Mouse (Mus musculus) midbrain, embryonic 10.5 days (tissue): ENCODE measurements around the gene Olfr340. TPM values are rescaled to one million over a fixed set of nuclear protein-coding genes. Genes with fewer than 3 reads are reported as not detected.
"Not testable (repeated sequence)": the region's sequence is repeated elsewhere in the genome, so short reads cannot be mapped to it uniquely, and the experiment has no call there.

Experiments
- DNase-seq: peaks from one replicate; pipeline ENCODE4 v3.0.0-alpha.2; 2017; ENCODE audit warnings: low spot score
- H3K27ac ChIP-seq: fragments of 300-500 bp; sonication (generic); replicated peaks from 2 replicates; pipeline ENCODE4 v1.5.1; 2016; ENCODE audit warnings: mild to moderate bottlenecking
- H3K27me3 ChIP-seq: fragments of 300-500 bp; sonication (generic); 2 replicates; pipeline ENCODE4 v1.6.1; 2016; ENCODE audit warnings: low read depth, mild to moderate bottlenecking; ENCODE audit not compliant: poor library complexity, severe bottlenecking
- H3K36me3 ChIP-seq: fragments of 300-500 bp; sonication (generic); 2 replicates; pipeline ENCODE4 v1.6.1; 2016; ENCODE audit warnings: mild to moderate bottlenecking, moderate library complexity
- H3K4me1 ChIP-seq: fragments of 300-500 bp; sonication (generic); 2 replicates; pipeline ENCODE4 v1.6.1; 2016
- H3K4me3 ChIP-seq: fragments of 300-500 bp; sonication (generic); 2 replicates; pipeline ENCODE4 v1.5.1; 2016; ENCODE audit warnings: mild to moderate bottlenecking, moderate library complexity
- H3K9me3 ChIP-seq: fragments of 300-500 bp; sonication (generic); replicated peaks from 2 replicates; pipeline ENCODE4 v1.6.1; 2016; ENCODE audit warnings: mild to moderate bottlenecking
- WGBS: fragments of 180-500 bp; shearing (Covaris S2); methylation state at CpG from one replicate; pipeline ENCODE4 v1.1.7; 2016; 5-methylcytosine and 5-hydroxymethylcytosine counted together
- polyA plus RNA-seq: library from polyadenylated mRNA; unstranded; fragments of >200 nt; fragmentation: Nextera tagmentation; extraction: Ambion mirVana; gene quantifications from 2 replicates; pipeline ENCODE4 v1.2.1, GENCODE M21; 2016

The Olfr340 gene
- not detected in 2 replicates for polyA plus RNA-seq

DNA sequence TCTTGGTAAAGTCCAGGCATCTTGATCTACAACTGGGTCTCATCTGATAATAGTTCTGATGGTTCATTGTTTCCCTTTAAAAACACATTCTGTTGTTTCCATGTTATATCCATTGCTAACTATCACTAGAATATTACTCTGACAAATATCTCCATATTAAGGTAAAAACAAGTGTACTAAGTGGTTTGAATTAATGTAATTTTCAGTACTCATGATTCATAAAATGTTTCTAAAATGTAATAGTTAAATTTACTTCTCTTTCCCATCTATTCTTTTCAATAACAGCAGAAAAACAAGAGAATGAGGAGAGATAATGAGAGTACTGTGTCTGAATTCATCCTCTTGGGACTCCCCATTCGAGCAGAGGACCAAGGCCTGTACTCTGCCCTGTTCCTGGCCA is at the start of gene Olfr340:
Olfr340 (plus strand) TSS at position 301 of the 400 bp plus-strand sequence.
- Histone ChIP-seq H3K27me3 (no peaks in the 10 kb centered on the region), H3K4me3 (no peak within 1 kb of the TSS), H3K36me3 (no peaks in the 10 kb centered on the region), H3K27ac (no peak within 1 kb of the TSS), H3K4me1 (no peaks in the 10 kb centered on the region), H3K9me3 (peaks cover 24% of the 10 kb centered on the region; the same call in 1 of the 2 replicates)
- DNase-seq, result no peak
- WGBS, result 70% methylated on average over 1 of the region's 1 CpGs

DNA sequence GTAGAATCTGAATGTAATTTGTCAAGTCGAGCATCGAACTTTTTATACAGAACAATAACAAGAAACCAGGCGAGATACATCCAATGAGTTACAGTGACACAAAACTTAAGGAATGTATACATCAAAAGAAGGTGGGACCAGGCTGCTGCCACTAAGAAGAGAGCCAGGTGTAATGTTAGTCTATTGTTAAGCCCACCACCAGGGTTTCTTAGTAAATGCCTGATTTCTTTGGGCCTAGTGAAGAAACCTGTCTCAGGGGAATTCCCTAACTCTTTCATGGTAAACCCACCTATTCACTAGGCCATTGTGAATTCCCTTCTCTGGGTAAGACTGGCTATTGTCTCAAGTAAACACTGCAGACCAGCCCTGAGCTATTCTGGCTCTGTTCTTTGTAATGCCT is 37.2 kb upstream of the Olfr340 start:
- WGBS, result 84% methylated on average over 3 of the region's 3 CpGs

DNA sequence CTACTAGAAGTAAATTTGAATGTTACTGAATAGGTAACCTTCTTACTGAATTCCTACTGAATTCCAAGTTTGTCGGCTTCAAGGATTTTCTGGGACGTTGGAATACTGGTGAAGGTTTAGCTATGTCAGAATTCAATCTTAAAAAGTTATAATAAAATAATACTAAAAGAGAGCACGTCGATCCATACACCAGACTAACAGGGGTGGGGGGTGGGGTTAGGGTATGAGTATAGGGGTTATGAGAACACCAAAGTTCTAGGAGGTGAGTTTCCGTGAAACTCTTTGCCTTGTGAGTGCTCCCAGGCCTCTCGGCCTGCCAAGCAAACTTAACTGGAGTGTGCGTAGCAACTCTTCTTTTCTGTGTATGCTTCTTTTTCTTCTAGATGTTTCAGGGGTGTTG is 36.8 kb upstream of the Olfr340 start:
- H3K9me3 ChIP-seq, result peaks cover 22% of the 10 kb centered on the region; the same call in 1 of the 2 replicates
- not testable (repeated sequence) for H3K4me3 ChIP-seq, DNase-seq, H3K27me3 ChIP-seq, H3K4me1 ChIP-seq, H3K36me3 ChIP-seq, H3K27ac ChIP-seq
- 85% methylated on average over 7 of the region's 7 CpGs for WGBS

More for the DNA sequence above, 37.2 kb upstream of the Olfr340 start:
- not testable (repeated sequence) for H3K4me3 ChIP-seq, H3K27ac ChIP-seq, H3K36me3 ChIP-seq, H3K4me1 ChIP-seq, DNase-seq, H3K27me3 ChIP-seq
- peaks cover 22% of the 10 kb centered on the region; the same call in 1 of the 2 replicates for H3K9me3 ChIP-seq

DNA sequence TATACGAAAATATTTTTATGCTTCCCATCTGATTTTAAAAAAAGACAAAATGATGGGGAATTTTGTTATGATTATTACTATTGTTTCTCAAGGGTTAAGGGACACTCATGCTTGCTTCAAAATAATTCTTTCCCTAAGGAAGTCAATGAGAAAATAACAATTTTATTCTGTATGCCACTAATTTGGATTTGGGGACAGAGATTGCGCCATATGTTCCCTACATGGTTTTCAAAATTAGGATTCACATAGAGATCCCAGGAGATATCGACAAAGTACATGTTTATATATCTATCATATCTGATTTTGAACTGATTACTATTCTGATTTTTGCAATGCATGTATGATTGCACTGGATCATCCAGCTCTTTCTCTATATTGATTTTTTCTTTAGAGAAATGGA is 33.7 kb upstream of the Olfr340 start, which contains the start of gene Olfr339:
Olfr339 (plus strand) TSS at position 301 of the 400 bp plus-strand sequence.
- Histone ChIP-seq H3K4me1 (no peaks in the 10 kb centered on the region), H3K36me3 (no peaks in the 10 kb centered on the region), H3K9me3 (peaks cover 31% of the 10 kb centered on the region; the same call in 1 of the 2 replicates), H3K27me3 (no peaks in the 10 kb centered on the region), H3K27ac (no peak within 1 kb of the TSS), H3K4me3 (no peak within 1 kb of the TSS)
- DNase-seq, result no peak
- 86% methylated on average over 3 of the region's 3 CpGs for WGBS

DNA sequence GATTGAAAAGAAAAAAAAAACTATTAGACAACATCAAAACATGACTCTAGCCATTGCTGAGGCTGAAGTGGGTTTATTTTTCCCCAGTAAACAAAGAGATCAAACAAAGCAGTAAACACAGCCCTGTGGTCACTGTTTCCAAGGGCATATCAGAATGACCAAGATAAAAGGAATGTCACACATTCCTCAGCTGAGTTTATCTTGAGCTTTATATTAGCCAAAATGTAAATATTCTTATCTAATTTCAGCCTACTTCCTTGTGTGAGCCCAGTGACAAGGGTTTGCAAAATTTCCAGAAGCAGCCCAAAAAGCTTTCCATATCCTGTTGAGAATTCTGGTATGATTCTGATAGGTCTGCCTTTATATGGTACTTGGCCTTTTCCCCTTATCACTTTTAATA is 21.2 kb downstream of the Olfr340 start:
- no peak overlapping the region for H3K4me3 ChIP-seq
- H3K36me3 ChIP-seq, result no peaks in the 10 kb centered on the region
- H3K9me3 ChIP-seq, result peaks cover 40% of the 10 kb centered on the region
- H3K27ac ChIP-seq, result no peak overlapping the region
- no peak for DNase-seq
- no peaks in the 10 kb centered on the region for H3K27me3 ChIP-seq
- H3K4me1 ChIP-seq, result no peaks in the 10 kb centered on the region

DNA sequence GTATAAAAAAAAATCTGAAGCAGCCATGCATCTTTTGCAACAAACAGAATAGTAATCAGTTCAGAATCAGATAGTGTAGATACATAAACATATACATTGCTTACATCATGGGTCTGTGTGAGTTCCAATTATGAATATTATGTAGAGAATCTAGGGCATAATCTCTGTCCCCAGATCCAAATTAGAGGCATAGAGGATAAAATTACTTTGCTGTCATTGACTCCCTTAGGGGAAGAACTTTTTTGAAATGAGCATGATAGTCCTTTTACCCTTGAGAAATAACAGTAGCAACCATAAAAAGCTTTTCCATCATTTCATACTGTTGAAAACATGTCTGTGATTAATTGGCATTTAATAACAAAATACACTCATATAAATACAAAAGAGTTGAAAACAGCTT is 30.0 kb downstream of the Olfr340 start, which contains the start of gene Olfr341:
Olfr341 (minus strand) TSS at position 101 of the 400 bp plus-strand sequence.
- Histone ChIP-seq H3K27ac (no peak within 1 kb of the TSS), H3K36me3 (no peaks in the 10 kb centered on the region), H3K4me3 (no peak within 1 kb of the TSS), H3K9me3 (peaks cover 35% of the 10 kb centered on the region), H3K27me3 (no peaks in the 10 kb centered on the region), H3K4me1 (no peaks in the 10 kb centered on the region)
- DNase-seq, result no peak

Other genes with a start within 250 kb of the Olfr340 start
- 3.6 and 4.7 TPM in 2 replicates for gene Ptgs1, start 222.2 kb upstream of the Olfr340 start, polyA plus RNA-seq
- not detected in 2 replicates for gene Olfr338, start 79.1 kb upstream of the Olfr340 start, polyA plus RNA-seq
- gene Olfr339, start 33.6 kb upstream of the Olfr340 start, polyA plus RNA-seq, result not detected in 2 replicates
- gene Olfr341, start 29.9 kb downstream of the Olfr340 start, polyA plus RNA-seq, result not detected in 2 replicates
- not detected in 2 replicates for gene Olfr342, start 72.4 kb downstream of the Olfr340 start, polyA plus RNA-seq
- not detected in 2 replicates for gene Olfr344, start 114.1 kb downstream of the Olfr340 start, polyA plus RNA-seq
- not detected in 2 replicates for gene Olfr345, start 187.5 kb downstream of the Olfr340 start, polyA plus RNA-seq
- gene Olfr346, start 233.2 kb downstream of the Olfr340 start, polyA plus RNA-seq, result not detected in 2 replicates